Mouse (Mus musculus) kidney, adult 2 months (tissue): ENCODE data around the gene Armc5.

Experiments
- CTCF ChIP-seq: fragments of 200-500 bp; conservative IDR thresholded peaks from 2 replicates; pipeline ENCODE4 v1.5.1; 2011; ENCODE audit warnings: low read depth, mild to moderate bottlenecking, control low read depth, low read length, moderate library complexity, mixed read lengths; ENCODE audit not compliant: insufficient read depth, insufficient read length
- POLR2A ChIP-seq: fragments of 200-500 bp; IDR thresholded peaks from one replicate; pipeline ENCODE4 v1.6.1; 2011; ENCODE audit warnings: low read depth, low read length, control low read depth

- no peak for TF ChIP-seq POLR2A
- TF ChIP-seq CTCF = no peak
These were observed 45.5 kb downstream of the Armc5 start for GRCm38 (mm10) chr7:128282532-128283244.
